8 mouse cellular contexts compared by ENCODE assay signal in genomic region chr6:128629771-128630739, GRCm38 (mm10). TPM values are rescaled to one million over a fixed set of nuclear protein-coding genes. Genes with fewer than 3 reads are reported as not detected.
A peak's percentile ranks its signal among the peaks of the same experiment; 100 is the strongest.
DNase-seq lines count a peak whose midpoint lies in the region; ATAC-seq and TF ChIP-seq lines count a peak whose summit lies in the region.
"Not testable (repeated sequence)": the region's sequence is repeated elsewhere in the genome, so short reads cannot be mapped to it uniquely, and the experiment has no call there.

No protein-coding gene starts in this region.

- not testable (repeated sequence) for H3K27ac ChIP-seq in CH12.LX (ENCODE audit: insufficient read depth, low read depth); forebrain, embryonic 14.5 days (ENCODE audit: low read depth, low read length); liver, embryonic 14.5 days; stomach, embryonic 15.5 days

- not testable (repeated sequence) for TF ChIP-seq POLR2A in CH12.LX (IDR thresholded peaks at IDR 0.05; ENCODE audit: low read depth, low read length)

- 56% methylated on average over 12 of the region's 13 CpGs for whole genome bisulfite sequencing in forebrain, embryonic 14.5 days
- WGBS in liver, embryonic 14.5 days (ENCODE audit: insufficient replicate concordance), result 39% methylated on average over 13 of the region's 13 CpGs
- WGBS in stomach, embryonic 15.5 days, result 50% methylated on average over 13 of the region's 13 CpGs

- not testable (repeated sequence) for H3K79me2 ChIP-seq in CH12.LX (replicated peaks; ENCODE audit: control insufficient read depth, extremely low read depth, insufficient read depth, poor library complexity, severe bottlenecking)

- peak; percentile 43 for DNase-seq in CH12.LX (ENCODE audit: extremely low read depth)
- DNase-seq in forebrain, embryonic 14.5 days (ENCODE audit: low spot score), result peak; percentile 87
- peak; percentile 54 for DNase-seq in heart, postnatal 4 days
- DNase-seq in layer of hippocampus, adult 11-12 months (ENCODE audit: low spot score), result peak; percentile 74
- not testable (repeated sequence) for DNase-seq in liver, embryonic 14.5 days (ENCODE audit: low read depth in 3 of 3, low spot score in 3 of 3)
- DNase-seq in natural killer cell, adult 2 months (ENCODE audit: low spot score in 2 of 2), result peak; percentile 42 to 47

- in situ Hi-C loops in CH12.LX (cut with MboI; ENCODE audit: low pct_ligation_motif_present, low pct_unique_long_range_greater_than_20kb, low sequenced_read_pairs), result not testable (repeated sequence)

- not testable (repeated sequence) for H3K9ac ChIP-seq in CH12.LX (ENCODE audit: insufficient read depth, low read depth); forebrain, embryonic 14.5 days (ENCODE audit: low read length); liver, embryonic 14.5 days (replicated peaks); stomach, embryonic 15.5 days

- TF ChIP-seq CTCF in CH12.LX (conservative IDR thresholded peaks at IDR 0.05 in 1 of 2, IDR thresholded peaks at IDR 0.05 in 1 of 2; ENCODE audit: low read depth in 2 of 2, low read length in 2 of 2), result peak; percentile 69 to 70
- TF ChIP-seq CTCF in liver, embryonic 14.5 days (IDR thresholded peaks at IDR 0.05; ENCODE audit: low read depth), result peak; percentile 70

- dilution Hi-C loops in CH12.LX (cut with MboI; ENCODE audit: extremely low pct_ligation_motif_present, extremely low pct_unique_long_range_greater_than_20kb, low sequenced_read_pairs), result not testable (repeated sequence)

- H3K4me3 ChIP-seq in CH12.LX (replicated peaks in 1 of 3; ENCODE audit: low read depth in 2 of 3, low read length in 2 of 3, poor library complexity in 1 of 3); forebrain, embryonic 14.5 days (ENCODE audit: low read depth, low read length); liver, embryonic 14.5 days (ENCODE audit: insufficient read depth in 1 of 2, low read depth in 2 of 2, low read length in 2 of 2); stomach, embryonic 15.5 days (replicated peaks): not testable (repeated sequence)

- H3K4me2 ChIP-seq in CH12.LX (ENCODE audit: insufficient read depth, low read depth, poor library complexity, severe bottlenecking); forebrain, embryonic 14.5 days (ENCODE audit: low read length); liver, embryonic 14.5 days (ENCODE audit: low read depth); stomach, embryonic 15.5 days: not testable (repeated sequence)

- not testable (repeated sequence) for H3K9me3 ChIP-seq in CH12.LX (replicated peaks; ENCODE audit: low read length); forebrain, embryonic 14.5 days (replicated peaks; ENCODE audit: control insufficient read depth, low read length); liver, embryonic 14.5 days (ENCODE audit: control insufficient read depth, low read length); stomach, embryonic 15.5 days

- ATAC-seq in cerebellum, adult (ENCODE audit: insufficient number of reproducible peaks, low FRiP score, low TSS enrichment), result peak; percentile 97
- peak; percentile 95 for ATAC-seq in forebrain, embryonic 14.5 days
- peak; percentile 64 for ATAC-seq in liver, embryonic 14.5 days (ENCODE audit: insufficient read depth)
- peak; percentile 75 for ATAC-seq in stomach, embryonic 15.5 days (ENCODE audit: insufficient read depth, low FRiP score, low read depth)

- not testable (repeated sequence) for TF ChIP-seq EP300 in CH12.LX (IDR thresholded peaks at IDR 0.05; ENCODE audit: low read length); liver, embryonic 14.5 days (IDR thresholded peaks at IDR 0.05; ENCODE audit: low read depth)

- H3K4me1 ChIP-seq in CH12.LX (ENCODE audit: control insufficient read depth in 1 of 2, insufficient read depth in 2 of 2); forebrain, embryonic 14.5 days (ENCODE audit: control insufficient read depth, insufficient read depth, low read length); liver, embryonic 14.5 days (replicated peaks; ENCODE audit: control insufficient read depth in 2 of 2, insufficient read depth in 2 of 2, low read length in 1 of 2); stomach, embryonic 15.5 days: not testable (repeated sequence)

- TF ChIP-seq RAD21 in CH12.LX (IDR thresholded peaks at IDR 0.05; ENCODE audit: low read depth, low read length), result peak; percentile 54

- H3K27me3 ChIP-seq in CH12.LX (replicated peaks); forebrain, embryonic 14.5 days (replicated peaks; ENCODE audit: control insufficient read depth, insufficient read depth, low read length); liver, embryonic 14.5 days (ENCODE audit: control insufficient read depth, insufficient read depth, low read length); stomach, embryonic 15.5 days (replicated peaks): not testable (repeated sequence)

- H3K36me3 ChIP-seq in CH12.LX (replicated peaks in 1 of 2; ENCODE audit: control insufficient read depth in 1 of 2, insufficient read depth in 1 of 2, low read length in 1 of 2); forebrain, embryonic 14.5 days (ENCODE audit: control insufficient read depth, insufficient read depth, low read length); liver, embryonic 14.5 days (replicated peaks; ENCODE audit: control insufficient read depth, insufficient read depth, low read depth); stomach, embryonic 15.5 days: not testable (repeated sequence)

TF ChIP-seq in CH12.LX, 34 proteins besides CTCF, POLR2A, EP300 and RAD21:
- TF ChIP-seq SMC3 (IDR thresholded peaks at IDR 0.05; ENCODE audit: low read depth, low read length), result peak; percentile 49

RNA-seq across cellular contexts. Expression of gene Klrb1a, which starts 6.7 kb away (rescaled TPM):
- not detected in 2 replicates for total RNA-seq in CH12.LX (2012; rRNA removed)
- total RNA-seq in CH12.LX (2014; rRNA removed), result not detected in 2 replicates
- polyA plus RNA-seq in CH12.LX (2012; ENCODE audit: insufficient read length, low read depth), result not detected in 2 replicates
- polyA plus RNA-seq in forebrain, embryonic 14.5 days (2014; fragmentation: Nextera tagmentation; extraction: Ambion mirVana), result not detected in 2 replicates
- not detected for total RNA-seq in heart, postnatal 4 days (2021)
- polyA plus RNA-seq in liver, embryonic 14.5 days (2012; rRNA removed), result 0.03 and 0.11 TPM in 2 replicates
- polyA plus RNA-seq in liver, embryonic 14.5 days (2014; fragmentation: Nextera tagmentation; extraction: Ambion mirVana), result 0.14 and 0.55 TPM in 2 replicates
- not detected in 2 replicates for polyA plus RNA-seq in stomach, embryonic 15.5 days (2015; fragmentation: Nextera tagmentation; extraction: Ambion mirVana)

RNA-seq across cellular contexts. Expression of gene Clec2h, which starts 32.1 kb away (rescaled TPM):
- not detected in 2 replicates for total RNA-seq in CH12.LX (2012; rRNA removed)
- not detected in 2 replicates for total RNA-seq in CH12.LX (2014; rRNA removed)
- polyA plus RNA-seq in CH12.LX (2012; ENCODE audit: insufficient read length, low read depth), result not detected in 2 replicates
- polyA plus RNA-seq in forebrain, embryonic 14.5 days (2014; fragmentation: Nextera tagmentation; extraction: Ambion mirVana), result not detected in 2 replicates
- not detected for total RNA-seq in heart, postnatal 4 days (2021)
- polyA plus RNA-seq in liver, embryonic 14.5 days (2012; rRNA removed), result 0.06 and 0.07 TPM in 2 replicates
- 0.14 TPM in 1 of 2 replicates, not detected in the other for polyA plus RNA-seq in liver, embryonic 14.5 days (2014; fragmentation: Nextera tagmentation; extraction: Ambion mirVana)
- 2.0 and 3.9 TPM in 2 replicates for polyA plus RNA-seq in stomach, embryonic 15.5 days (2015; fragmentation: Nextera tagmentation; extraction: Ambion mirVana)

RNA-seq across cellular contexts. Expression of gene A2ml1, which starts 48.6 kb away (rescaled TPM):
- total RNA-seq in CH12.LX (2012; rRNA removed) (not detected in 2 replicates), CH12.LX (2014; rRNA removed) (not detected in 2 replicates)
- not detected in 2 replicates for polyA plus RNA-seq in CH12.LX (2012; ENCODE audit: insufficient read length, low read depth)
- 2.8 and 3.3 TPM in 2 replicates for polyA plus RNA-seq in forebrain, embryonic 14.5 days (2014; fragmentation: Nextera tagmentation; extraction: Ambion mirVana)
- under 1 TPM in 1 of 2 experiments, not detected in 1; 0.11 TPM for total RNA-seq in heart, postnatal 4 days (2021)
- 4.0 and 7.9 TPM in 2 replicates for polyA plus RNA-seq in liver, embryonic 14.5 days (2012; rRNA removed)
- polyA plus RNA-seq in liver, embryonic 14.5 days (2014; fragmentation: Nextera tagmentation; extraction: Ambion mirVana), result 12.7 and 13.1 TPM in 2 replicates
- polyA plus RNA-seq in stomach, embryonic 15.5 days (2015; fragmentation: Nextera tagmentation; extraction: Ambion mirVana), result 3.3 and 6.4 TPM in 2 replicates
